Comparison of ENCODE assay signal across 19 mouse cellular contexts in genomic region chr3:137552472-137553336, GRCm38 (mm10).
DNase-seq lines count a peak whose midpoint lies in the region; ATAC-seq and TF ChIP-seq lines count a peak whose summit lies in the region.
"Had no signal": no experiment of that assay in that cellular context is flagged by ENCODE, and none has a peak within 500 bp of the region (broad histone marks: within the 10 kb centered on the region; RNA-seq: fewer than 3 reads in every experiment).

No protein-coding gene starts in this region.

- H3K4me3 ChIP-seq in kidney, embryonic 16.5 days (ENCODE audit: low read length): no peak overlapping the region
- H3K4me3 ChIP-seq in C2C12 (ENCODE audit: insufficient read depth, poor library complexity, severe bottlenecking): no peak overlapping the region
- no peak overlapping the region for H3K4me3 ChIP-seq in embryonic facial prominence, embryonic 14.5 days (ENCODE audit: low read depth, low read length)
- no peak overlapping the region for H3K4me3 ChIP-seq in forebrain, embryonic 16.5 days (replicated peaks; ENCODE audit: low read length)
- H3K4me3 ChIP-seq in forebrain, postnatal 0 days (ENCODE audit: low read depth, low read length): no peak overlapping the region
- H3K4me3 ChIP-seq: heart, adult 2 months; heart, embryonic 15.5 days; left cerebral cortex, adult 2 months had no signal

- no peak for TF ChIP-seq CTCF in C2C12 (IDR thresholded peaks at IDR 0.05; ENCODE audit: control insufficient read depth, insufficient read depth, insufficient read length)
- TF ChIP-seq CTCF in forebrain, postnatal 0 days (IDR thresholded peaks at IDR 0.05; ENCODE audit: low read depth): no peak

- H3K27me3 ChIP-seq in kidney, embryonic 16.5 days (ENCODE audit: insufficient read depth, low read length): no peaks in the 10 kb centered on the region
- no peaks in the 10 kb centered on the region for H3K27me3 ChIP-seq in C2C12 (ENCODE audit: control insufficient read depth, insufficient read depth, insufficient read length)
- H3K27me3 ChIP-seq in embryonic facial prominence, embryonic 14.5 days (replicated peaks; ENCODE audit: control insufficient read depth, insufficient read depth, low read length): no peaks in the 10 kb centered on the region
- no peaks in the 10 kb centered on the region for H3K27me3 ChIP-seq in forebrain, embryonic 16.5 days (replicated peaks; ENCODE audit: control insufficient read depth, insufficient read depth, low read length)
- no peaks in the 10 kb centered on the region for H3K27me3 ChIP-seq in forebrain, postnatal 0 days (ENCODE audit: insufficient read depth, low read length)
- H3K27me3 ChIP-seq: heart, embryonic 15.5 days had no signal

- no peak overlapping the region for H3ac ChIP-seq in C2C12 (ENCODE audit: control insufficient read depth, insufficient read length, low read depth)

- no peaks in the 10 kb centered on the region for H3K36me3 ChIP-seq in kidney, embryonic 16.5 days (ENCODE audit: insufficient read depth, low read length)
- H3K36me3 ChIP-seq in C2C12 (ENCODE audit: control insufficient read depth, insufficient read depth): no peaks in the 10 kb centered on the region
- no peaks in the 10 kb centered on the region for H3K36me3 ChIP-seq in embryonic facial prominence, embryonic 14.5 days (ENCODE audit: control insufficient read depth, insufficient read depth, low read length)
- no peaks in the 10 kb centered on the region for H3K36me3 ChIP-seq in forebrain, embryonic 16.5 days (ENCODE audit: control insufficient read depth, insufficient read depth)
- no peaks in the 10 kb centered on the region for H3K36me3 ChIP-seq in forebrain, postnatal 0 days (ENCODE audit: insufficient read depth)
- H3K36me3 ChIP-seq: heart, embryonic 15.5 days had no signal

- no peak overlapping the region; the same call in 1 of the 2 replicates for H3K27ac ChIP-seq in kidney, embryonic 16.5 days (ENCODE audit: low read length)
- H3K27ac ChIP-seq in embryonic facial prominence, embryonic 14.5 days (replicated peaks; ENCODE audit: low read depth, low read length): no peak overlapping the region
- no peak overlapping the region for H3K27ac ChIP-seq in forebrain, embryonic 16.5 days (ENCODE audit: low read length)
- no peak overlapping the region for H3K27ac ChIP-seq in forebrain, postnatal 0 days (ENCODE audit: low read depth, low read length)
- H3K27ac ChIP-seq: heart, adult 2 months; heart, embryonic 15.5 days; hindbrain, postnatal 0 days; left cerebral cortex, adult 2 months had no signal

- H3K79me3 ChIP-seq in C2C12 (ENCODE audit: low read depth): no peaks in the 10 kb centered on the region

- H3K9me3 ChIP-seq in kidney, embryonic 16.5 days (ENCODE audit: low read length): no peaks in the 10 kb centered on the region
- H3K9me3 ChIP-seq in embryonic facial prominence, embryonic 14.5 days (ENCODE audit: control insufficient read depth, low read length): no peaks in the 10 kb centered on the region
- no peaks in the 10 kb centered on the region for H3K9me3 ChIP-seq in forebrain, embryonic 16.5 days (ENCODE audit: control insufficient read depth, low read length)
- H3K9me3 ChIP-seq in forebrain, postnatal 0 days (ENCODE audit: low read length): no peaks in the 10 kb centered on the region
- H3K9me3 ChIP-seq: heart, embryonic 15.5 days had no signal

- H3K79me2 ChIP-seq in C2C12 (ENCODE audit: control insufficient read depth, insufficient read depth): no peaks in the 10 kb centered on the region

- H3K4me2 ChIP-seq in kidney, embryonic 16.5 days (replicated peaks; ENCODE audit: low read depth, low read length): no peak overlapping the region
- no peak overlapping the region for H3K4me2 ChIP-seq in embryonic facial prominence, embryonic 14.5 days (ENCODE audit: low read depth, low read length)
- H3K4me2 ChIP-seq in forebrain, embryonic 16.5 days (ENCODE audit: low read length): no peak overlapping the region
- no peak overlapping the region for H3K4me2 ChIP-seq in forebrain, postnatal 0 days (ENCODE audit: low read depth)
- H3K4me2 ChIP-seq: heart, embryonic 15.5 days had no signal

- peak; percentile 47; the same call in 1 of the 2 replicates for ATAC-seq in kidney, embryonic 16.5 days (ENCODE audit: low FRiP score, low TSS enrichment)
- ATAC-seq in embryonic facial prominence, embryonic 14.5 days (ENCODE audit: low read depth): peak; percentile 61; the same call in 1 of the 2 replicates
- ATAC-seq in megakaryocyte progenitor cell, adult 5-6 weeks (replicated peaks; ENCODE audit: poor library complexity): 0 out of 2 replicates have a peak, but pooled peaks have one; percentile 37
- ATAC-seq in forebrain, embryonic 16.5 days: no peak
- ATAC-seq in forebrain, postnatal 0 days: no peak
- ATAC-seq: activated CD4-positive, CD25-positive, alpha-beta regulatory T cell, adult 4 months; hindbrain, postnatal 0 days had no signal

- H3K9ac ChIP-seq in kidney, embryonic 16.5 days (replicated peaks; ENCODE audit: low read length): no peak overlapping the region
- H3K9ac ChIP-seq in embryonic facial prominence, embryonic 14.5 days (ENCODE audit: low read depth, low read length): no peak overlapping the region
- H3K9ac ChIP-seq in forebrain, embryonic 16.5 days (replicated peaks; ENCODE audit: low read depth, low read length): no peak overlapping the region
- H3K9ac ChIP-seq in forebrain, postnatal 0 days: no peak overlapping the region
- H3K9ac ChIP-seq: heart, embryonic 15.5 days had no signal

- H3K4me1 ChIP-seq in kidney, embryonic 16.5 days (ENCODE audit: insufficient read depth, low read length): peaks cover 6% of the 10 kb centered on the region; the same call in 1 of the 2 replicates
- peaks cover 10% of the 10 kb centered on the region for H3K4me1 ChIP-seq in embryonic facial prominence, embryonic 14.5 days (ENCODE audit: control insufficient read depth, insufficient read depth, low read length)
- H3K4me1 ChIP-seq in forebrain, embryonic 16.5 days (replicated peaks; ENCODE audit: control insufficient read depth, insufficient read depth, low read length): peaks cover 5% of the 10 kb centered on the region
- H3K4me1 ChIP-seq in forebrain, postnatal 0 days (ENCODE audit: insufficient read depth): no peaks in the 10 kb centered on the region
- H3K4me1 ChIP-seq: heart, embryonic 15.5 days had no signal

- no peak for DNase-seq in kidney, postnatal 36 days
- peak; percentile 79 for DNase-seq in embryonic facial prominence, embryonic 14.5 days (ENCODE audit: low spot score)
- no peak for DNase-seq in forebrain, postnatal 0 days
- DNase-seq: adrenal gland, postnatal 36 days; cerebellum, adult 9-10 months; gastrocnemius, postnatal 10 days; heart, adult 2 months; kidney, postnatal 10 days; lung, adult 18-20 months; lung, postnatal 4 days; midbrain, embryonic 14.5 days had no signal

- WGBS in kidney, embryonic 16.5 days: 50% methylated on average over 12 of the region's 12 CpGs
- 45% methylated on average over 12 of the region's 12 CpGs for WGBS in embryonic facial prominence, embryonic 14.5 days
- WGBS in forebrain, embryonic 16.5 days: 76% methylated on average over 12 of the region's 12 CpGs
- WGBS in forebrain, postnatal 0 days: 77% methylated on average over 12 of the region's 12 CpGs

TF ChIP-seq in C2C12, 6 proteins besides CTCF, POLR2A, EP300 and RAD21:
- TF ChIP-seq USF1 (IDR thresholded peaks at IDR 0.05; ENCODE audit: low read depth) (peak; percentile 34), CEBPB (IDR thresholded peaks at IDR 0.05; ENCODE audit: low read depth) (peak; percentile 79), MAX (IDR thresholded peaks at IDR 0.05) (peak; percentile 70), MYOD1 (IDR thresholded peaks at IDR 0.05; ENCODE audit: control insufficient read depth, insufficient read length, low read depth) (no peak), FOSL1 (IDR thresholded peaks at IDR 0.05; ENCODE audit: insufficient read depth, low read length, poor library complexity, severe bottlenecking) (peak; percentile 55)

Comparison
In these comparisons a context has a peak if more than half of its experiments do, and no peak if none do; other contexts are left out.
1. ATAC-seq: peak in kidney, embryonic 16.5 days (single experiment), embryonic facial prominence, embryonic 14.5 days (single experiment) and megakaryocyte progenitor cell, adult 5-6 weeks (single experiment); none in forebrain, embryonic 16.5 days (single experiment) and forebrain, postnatal 0 days (single experiment).